Mouse (Mus musculus): ENCODE measurements around the gene Timm50. TPM values are rescaled to one million over a fixed set of nuclear protein-coding genes. Genes with fewer than 3 reads are reported as not detected.

Gene Timm50
- polyA plus RNA-seq, 1 experiment = 40.3 TPM

GRCm38 (mm10) chr7:28351676-28352191 lies 39.9 kb upstream of the Timm50 start:
- Histone ChIP-seq H3K27ac (ENCODE audit: insufficient read depth, low read length) (no peak overlapping the region; the same call in 1 of the 2 replicates), H3K4me1 (ENCODE audit: control insufficient read depth, insufficient read depth, low read length) (peaks cover 3% of the 10 kb centered on the region), H3K4me3 (ENCODE audit: insufficient read depth, low read length) (peak overlapping the region; percentile 98)
- TF ChIP-seq POLR2A (IDR thresholded peaks at IDR 0.05; ENCODE audit: low read depth, low read length) (no peak), CTCF (IDR thresholded peaks at IDR 0.05; ENCODE audit: borderline replicate concordance, insufficient read depth, low read length) (no peak)

- H3K4me3 ChIP-seq (ENCODE audit: insufficient read depth, low read length) = peak within 1 kb of the TSS; percentile 98
- H3K27ac ChIP-seq (ENCODE audit: insufficient read depth, low read length) = peak within 1 kb of the TSS; percentile 90
- H3K4me1 ChIP-seq (ENCODE audit: control insufficient read depth, insufficient read depth, low read length) = no peaks in the 10 kb centered on the region
- TF ChIP-seq CTCF (IDR thresholded peaks at IDR 0.05; ENCODE audit: borderline replicate concordance, insufficient read depth, low read length) = no peak
- TF ChIP-seq POLR2A (IDR thresholded peaks at IDR 0.05; ENCODE audit: low read depth, low read length) = peak; percentile 67
These were observed 38.4 kb upstream of the Timm50 start, which contains the start of gene Rps16 for GRCm38 (mm10) chr7:28350155-28350883. Rps16 (plus strand) TSS chr7:28350652.

- no peak for TF ChIP-seq POLR2A (IDR thresholded peaks at IDR 0.05; ENCODE audit: low read depth, low read length)
- no peak for TF ChIP-seq CTCF (IDR thresholded peaks at IDR 0.05; ENCODE audit: borderline replicate concordance, insufficient read depth, low read length)
- H3K27ac ChIP-seq (ENCODE audit: insufficient read depth, low read length) = no peak overlapping the region
- H3K4me3 ChIP-seq (ENCODE audit: insufficient read depth, low read length) = no peak overlapping the region
- no peaks in the 10 kb centered on the region for H3K4me1 ChIP-seq (ENCODE audit: control insufficient read depth, insufficient read depth, low read length)
These were observed 36.7 kb upstream of the Timm50 start for GRCm38 (mm10) chr7:28348601-28349000.

GRCm38 (mm10) chr7:28347746-28348145 lies 35.9 kb upstream of the Timm50 start:
- H3K4me3 ChIP-seq (ENCODE audit: insufficient read depth, low read length) = no peak overlapping the region
- H3K27ac ChIP-seq (ENCODE audit: insufficient read depth, low read length) = 0 out of 2 replicates have a peak overlapping the region, but pooled peaks have one; percentile 7
- H3K4me1 ChIP-seq (ENCODE audit: control insufficient read depth, insufficient read depth, low read length) = no peaks in the 10 kb centered on the region
- TF ChIP-seq CTCF (IDR thresholded peaks at IDR 0.05; ENCODE audit: borderline replicate concordance, insufficient read depth, low read length) = no peak
- TF ChIP-seq POLR2A (IDR thresholded peaks at IDR 0.05; ENCODE audit: low read depth, low read length) = no peak

GRCm38 (mm10) chr7:28344637-28345036 lies 32.8 kb upstream of the Timm50 start:
- H3K4me1 ChIP-seq (ENCODE audit: control insufficient read depth, insufficient read depth, low read length) = no peaks in the 10 kb centered on the region
- TF ChIP-seq POLR2A (IDR thresholded peaks at IDR 0.05; ENCODE audit: low read depth, low read length) = no peak
- TF ChIP-seq CTCF (IDR thresholded peaks at IDR 0.05; ENCODE audit: borderline replicate concordance, insufficient read depth, low read length) = peak; percentile 38; the same call in 1 of the 2 replicates
- H3K4me3 ChIP-seq (ENCODE audit: insufficient read depth, low read length) = no peak overlapping the region
- no peak overlapping the region for H3K27ac ChIP-seq (ENCODE audit: insufficient read depth, low read length)

GRCm38 (mm10) chr7:28341381-28341780 lies 29.5 kb upstream of the Timm50 start:
- Histone ChIP-seq H3K4me1 (ENCODE audit: control insufficient read depth, insufficient read depth, low read length) (no peaks in the 10 kb centered on the region), H3K4me3 (ENCODE audit: insufficient read depth, low read length) (no peak overlapping the region), H3K27ac (ENCODE audit: insufficient read depth, low read length) (no peak overlapping the region)
- TF ChIP-seq CTCF (IDR thresholded peaks at IDR 0.05; ENCODE audit: borderline replicate concordance, insufficient read depth, low read length) = no peak
- no peak for TF ChIP-seq POLR2A (IDR thresholded peaks at IDR 0.05; ENCODE audit: low read depth, low read length)

- peaks cover 7% of the 10 kb centered on the region; the same call in 1 of the 2 replicates for H3K4me1 ChIP-seq (ENCODE audit: control insufficient read depth, insufficient read depth, low read length)
- H3K4me3 ChIP-seq (ENCODE audit: insufficient read depth, low read length) = peak overlapping the region; percentile 44
- peak overlapping the region; percentile 83 for H3K27ac ChIP-seq (ENCODE audit: insufficient read depth, low read length)
- TF ChIP-seq CTCF (IDR thresholded peaks at IDR 0.05; ENCODE audit: borderline replicate concordance, insufficient read depth, low read length) (no peak), POLR2A (IDR thresholded peaks at IDR 0.05; ENCODE audit: low read depth, low read length) (no peak)
These were observed 27.5 kb upstream of the Timm50 start for GRCm38 (mm10) chr7:28339213-28339917.

GRCm38 (mm10) chr7:28338108-28338998 lies 26.5 kb upstream of the Timm50 start, which contains the start of gene Supt5:
Supt5 (minus strand) TSS chr7:28338746.
- TF ChIP-seq CTCF (IDR thresholded peaks at IDR 0.05; ENCODE audit: borderline replicate concordance, insufficient read depth, low read length) = no peak
- peak; percentile 94 for TF ChIP-seq POLR2A (IDR thresholded peaks at IDR 0.05; ENCODE audit: low read depth, low read length)
- H3K4me1 ChIP-seq (ENCODE audit: control insufficient read depth, insufficient read depth, low read length) = peaks cover 7% of the 10 kb centered on the region
- peak within 1 kb of the TSS; percentile 83 for H3K27ac ChIP-seq (ENCODE audit: insufficient read depth, low read length)
- peak within 1 kb of the TSS; percentile 93 for H3K4me3 ChIP-seq (ENCODE audit: insufficient read depth, low read length)

GRCm38 (mm10) chr7:28335471-28335870 lies 23.6 kb upstream of the Timm50 start:
- Histone ChIP-seq H3K4me1 (ENCODE audit: control insufficient read depth, insufficient read depth, low read length) (peaks cover 7% of the 10 kb centered on the region), H3K27ac (ENCODE audit: insufficient read depth, low read length) (no peak overlapping the region; the same call in 1 of the 2 replicates), H3K4me3 (ENCODE audit: insufficient read depth, low read length) (no peak overlapping the region)
- no peak for TF ChIP-seq CTCF (IDR thresholded peaks at IDR 0.05; ENCODE audit: borderline replicate concordance, insufficient read depth, low read length)

All from embryonic fibroblast, embryonic 13.5 days (primary cell).